Mouse (Mus musculus) stomach, embryonic 15.5 days (tissue): ENCODE measurements around the gene Bsg. TPM values are rescaled to one million over a fixed set of nuclear protein-coding genes. Genes with fewer than 3 reads are reported as not detected.
"Not testable (repeated sequence)": the region's sequence is repeated elsewhere in the genome, so short reads cannot be mapped to it uniquely, and the experiment has no call there.

Source experiments
- ATAC-seq: fragments of 200-750 bp; cut with Nextera tagmentation; 2 replicates; pipeline ENCODE4 v1.8.0; 2017; ENCODE audit warnings: low read depth, moderate number of reproducible peaks, moderate TSS enrichment; ENCODE audit not compliant: insufficient read depth, low FRiP score
- H3K27ac ChIP-seq: fragments of 300-500 bp; sonication (generic); 2 replicates; pipeline ENCODE4 v1.5.1; 2015; ENCODE audit warnings: mild to moderate bottlenecking, inconsistent platforms
- H3K27me3 ChIP-seq: fragments of 300-500 bp; sonication (generic); replicated peaks from 2 replicates; pipeline ENCODE4 v1.6.1; 2015; ENCODE audit warnings: inconsistent platforms
- H3K36me3 ChIP-seq: fragments of 300-500 bp; sonication (generic); 2 replicates; pipeline ENCODE4 v1.6.1; 2015; ENCODE audit warnings: inconsistent platforms
- H3K4me1 ChIP-seq: fragments of 300-500 bp; sonication (generic); 2 replicates; pipeline ENCODE4 v1.6.1; 2015; ENCODE audit warnings: inconsistent platforms
- H3K4me2 ChIP-seq: fragments of 300-500 bp; sonication (generic); 2 replicates; pipeline ENCODE4 v1.6.1; 2015; ENCODE audit warnings: mild to moderate bottlenecking, inconsistent platforms
- H3K4me3 ChIP-seq: fragments of 300-500 bp; sonication (generic); replicated peaks from 2 replicates; pipeline ENCODE4 v1.5.1; 2015; ENCODE audit warnings: inconsistent platforms
- H3K9ac ChIP-seq: fragments of 300-500 bp; sonication (generic); 2 replicates; pipeline ENCODE4 v1.6.1; 2015; ENCODE audit warnings: inconsistent platforms
- H3K9me3 ChIP-seq: fragments of 300-500 bp; sonication (generic); 2 replicates; pipeline ENCODE4 v1.6.1; 2016; ENCODE audit warnings: inconsistent platforms
- WGBS: fragments of 180-500 bp; shearing (Covaris S2); methylation state at CpG from one replicate; pipeline ENCODE4 v1.1.7; 2015; 5-methylcytosine and 5-hydroxymethylcytosine counted together
- polyA plus RNA-seq: library from polyadenylated mRNA; unstranded; fragments of >200 nt; fragmentation: Nextera tagmentation; extraction: Ambion mirVana; gene quantifications from 2 replicates; pipeline ENCODE4 v1.2.1, GENCODE M21; 2015

Bsg gene
- polyA plus RNA-seq, 1 experiment from 2014 or later, result 1,050 TPM

DNA sequence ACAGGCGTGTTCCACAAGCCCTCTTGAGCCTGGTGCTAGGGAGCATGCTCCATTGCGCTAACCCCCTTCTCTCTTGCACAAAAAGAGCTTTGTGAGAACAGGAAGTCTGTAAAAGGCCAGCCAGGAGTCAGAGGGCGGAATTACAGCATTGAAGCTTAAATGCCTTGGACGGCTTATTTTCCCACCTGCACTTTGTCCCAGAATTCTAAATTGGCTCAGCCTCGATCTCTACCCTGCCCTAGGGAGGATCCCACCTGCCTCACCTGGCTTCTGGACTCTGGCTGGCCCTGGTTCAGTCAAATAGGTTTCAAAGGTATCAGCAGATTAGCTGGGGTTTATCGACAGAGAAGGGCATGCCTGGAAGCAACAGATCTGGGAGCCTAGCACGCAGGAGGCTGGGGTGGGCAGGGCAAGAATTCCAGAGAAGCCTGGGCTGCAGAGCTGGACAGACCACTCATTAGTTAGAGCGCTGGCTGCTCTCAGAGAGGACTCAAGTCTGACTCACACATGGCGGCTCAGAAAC lies 8.1 kb upstream of the Bsg start:
- WGBS, result 31% methylated on average over 9 of the region's 9 CpGs
- Histone ChIP-seq H3K36me3 (no peaks in the 10 kb centered on the region), H3K4me1 (peaks cover 34% of the 10 kb centered on the region), H3K4me2 (peak overlapping the region; percentile 8), H3K4me3 (no peak overlapping the region), H3K27me3 (no peaks in the 10 kb centered on the region), H3K27ac (peak overlapping the region; percentile 83), H3K9me3 (no peaks in the 10 kb centered on the region), H3K9ac (no peak overlapping the region)
- ATAC-seq, result peak; percentile 73

DNA sequence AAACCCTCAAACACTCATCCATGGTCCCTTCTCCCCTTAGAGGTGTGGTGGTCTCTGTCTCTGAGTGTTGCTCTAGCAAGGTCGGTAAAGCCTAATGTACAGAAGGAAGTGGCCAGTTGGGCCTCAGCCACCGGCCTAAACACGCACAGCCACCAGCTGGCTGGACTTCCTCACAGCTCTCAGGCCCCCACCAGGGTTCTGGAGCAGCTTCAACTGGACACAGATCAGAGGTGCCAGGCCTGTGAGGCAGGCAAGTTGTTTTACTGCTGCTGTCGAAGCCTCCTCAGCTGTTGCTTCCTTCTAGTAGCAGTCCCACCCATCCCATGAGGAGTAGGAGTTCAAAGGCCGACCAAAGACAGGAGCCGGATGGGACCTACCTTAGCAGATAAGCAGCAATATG lies 6.4 kb upstream of the Bsg start:
- Histone ChIP-seq H3K27me3 (no peaks in the 10 kb centered on the region), H3K9me3 (no peaks in the 10 kb centered on the region), H3K36me3 (no peaks in the 10 kb centered on the region), H3K4me2 (no peak overlapping the region), H3K4me1 (peaks cover 43% of the 10 kb centered on the region), H3K4me3 (no peak overlapping the region), H3K27ac (peak overlapping the region; percentile 83; the same call in 1 of the 2 replicates), H3K9ac (no peak overlapping the region)
- 71% methylated on average over 6 of the region's 6 CpGs for WGBS
- ATAC-seq, result no peak

DNA sequence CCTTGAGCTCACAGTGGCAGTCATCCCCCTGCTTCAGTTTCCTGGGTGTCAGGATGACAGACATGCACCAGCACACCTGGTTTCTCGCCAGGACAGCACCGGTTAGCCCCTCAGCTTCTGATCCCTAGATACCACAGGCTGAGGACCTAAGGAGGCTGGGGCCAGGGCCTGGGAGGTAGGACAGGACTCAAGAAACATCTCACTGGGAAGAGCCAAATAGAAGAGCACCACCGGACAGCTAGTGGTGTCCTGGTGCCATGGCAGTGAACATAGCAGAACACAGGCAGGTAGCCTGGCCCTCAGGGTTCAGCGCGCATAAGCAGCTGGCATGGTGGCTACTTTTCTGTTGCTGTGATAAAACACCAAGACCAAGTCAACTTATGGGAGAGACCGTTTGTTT lies 5.8 kb upstream of the Bsg start:
- H3K27me3 ChIP-seq, result no peaks in the 10 kb centered on the region
- peaks cover 43% of the 10 kb centered on the region for H3K4me1 ChIP-seq
- no peak overlapping the region for H3K9ac ChIP-seq
- no peaks in the 10 kb centered on the region for H3K9me3 ChIP-seq
- no peak overlapping the region for H3K4me3 ChIP-seq
- H3K36me3 ChIP-seq, result no peaks in the 10 kb centered on the region
- no peak overlapping the region for H3K4me2 ChIP-seq
- ATAC-seq, result no peak
- no peak overlapping the region for H3K27ac ChIP-seq
- WGBS, result 91% methylated on average over 6 of the region's 6 CpGs

DNA sequence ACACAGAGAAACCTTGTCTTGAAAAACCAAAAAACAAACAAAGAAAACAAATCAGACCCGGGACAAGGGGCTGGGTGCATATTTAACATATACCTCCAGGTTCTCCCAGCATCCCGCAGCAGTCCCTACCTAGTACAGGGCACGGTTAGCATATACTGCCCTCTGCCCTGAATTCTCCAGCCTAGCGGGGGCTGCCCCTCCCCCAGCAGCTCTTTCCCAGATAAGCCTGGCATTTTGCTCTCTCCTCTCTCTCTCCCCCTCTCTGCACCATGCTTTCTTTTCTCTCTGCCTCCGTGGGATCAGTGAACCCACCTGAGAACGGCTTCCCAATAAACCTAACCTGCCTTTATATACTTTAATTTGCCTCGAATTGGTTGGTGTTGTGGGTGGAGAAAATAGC lies 3.6 kb upstream of the Bsg start:
- Histone ChIP-seq H3K9ac (no peak overlapping the region), H3K4me1 (peaks cover 44% of the 10 kb centered on the region), H3K27me3 (no peaks in the 10 kb centered on the region), H3K9me3 (no peaks in the 10 kb centered on the region), H3K4me3 (no peak overlapping the region), H3K27ac (peak overlapping the region; percentile 86), H3K36me3 (no peaks in the 10 kb centered on the region), H3K4me2 (no peak overlapping the region)
- WGBS, result 25% methylated on average over 7 of the region's 7 CpGs
- no peak for ATAC-seq

DNA sequence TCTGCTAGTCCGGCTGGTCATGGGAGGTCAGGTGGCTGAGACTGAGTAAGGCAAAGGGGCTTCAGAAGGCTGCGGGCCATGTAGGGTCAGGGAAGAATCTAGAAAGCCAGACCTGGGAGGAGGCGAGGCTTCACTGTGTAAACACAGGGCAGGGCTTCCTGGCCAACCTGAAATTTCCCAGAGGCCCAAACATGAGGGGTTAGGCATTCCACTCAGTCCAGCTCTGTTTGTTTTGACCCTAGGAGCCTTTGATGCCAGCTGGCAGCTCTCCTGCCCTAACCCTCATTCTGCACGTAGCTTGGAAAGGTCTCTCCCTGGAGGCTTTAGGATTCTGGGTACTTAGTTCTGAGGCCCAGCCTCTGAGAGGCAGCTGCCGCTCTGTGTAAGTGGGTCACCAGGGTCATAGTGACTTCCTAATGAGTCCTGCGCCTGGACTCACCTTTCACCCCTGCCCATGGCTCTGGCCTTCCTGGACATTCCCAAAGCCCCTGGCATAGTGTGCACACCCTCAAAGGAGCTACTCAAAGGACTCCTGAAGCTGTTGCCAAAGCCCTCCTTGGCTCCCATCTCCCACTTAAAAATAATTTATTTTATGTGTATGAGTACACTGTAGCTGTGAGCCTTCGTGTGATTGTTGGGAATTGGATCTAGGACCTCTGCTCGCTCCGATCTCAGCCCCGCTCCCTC lies 2.7 kb upstream of the Bsg start:
- 37% methylated on average over 10 of the region's 10 CpGs for WGBS
- Histone ChIP-seq H3K4me2 (no peak overlapping the region), H3K9ac (no peak overlapping the region; the same call in 1 of the 2 replicates), H3K27me3 (no peaks in the 10 kb centered on the region), H3K36me3 (no peaks in the 10 kb centered on the region), H3K9me3 (no peaks in the 10 kb centered on the region), H3K4me3 (no peak overlapping the region), H3K27ac (peak overlapping the region; percentile 86), H3K4me1 (peaks cover 44% of the 10 kb centered on the region)
- ATAC-seq, result peak; percentile 43

DNA sequence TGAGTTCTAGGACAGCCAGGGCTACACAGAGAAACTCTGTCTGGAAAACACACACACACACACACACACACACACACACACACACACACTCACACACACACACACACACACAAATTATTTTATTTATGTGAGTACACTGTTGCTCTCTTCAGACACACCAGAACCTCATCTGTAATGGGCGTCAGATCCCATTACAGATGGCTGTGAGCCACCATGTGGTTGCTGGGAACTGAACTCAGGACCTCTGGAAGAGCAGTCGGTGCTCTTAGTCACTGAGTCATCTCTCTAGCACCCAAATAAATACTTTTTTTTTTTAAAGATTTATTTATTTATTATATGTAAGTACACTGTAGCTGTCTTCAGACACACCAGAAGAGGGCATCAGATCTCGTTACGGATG lies 1.3 kb upstream of the Bsg start:
- not testable (repeated sequence) for ATAC-seq, H3K4me3 ChIP-seq, H3K9me3 ChIP-seq, H3K4me2 ChIP-seq, H3K9ac ChIP-seq, H3K36me3 ChIP-seq, H3K27me3 ChIP-seq, H3K27ac ChIP-seq
- H3K4me1 ChIP-seq, result peaks cover 42% of the 10 kb centered on the region
- 81% methylated on average over 4 of the region's 4 CpGs for WGBS

DNA sequence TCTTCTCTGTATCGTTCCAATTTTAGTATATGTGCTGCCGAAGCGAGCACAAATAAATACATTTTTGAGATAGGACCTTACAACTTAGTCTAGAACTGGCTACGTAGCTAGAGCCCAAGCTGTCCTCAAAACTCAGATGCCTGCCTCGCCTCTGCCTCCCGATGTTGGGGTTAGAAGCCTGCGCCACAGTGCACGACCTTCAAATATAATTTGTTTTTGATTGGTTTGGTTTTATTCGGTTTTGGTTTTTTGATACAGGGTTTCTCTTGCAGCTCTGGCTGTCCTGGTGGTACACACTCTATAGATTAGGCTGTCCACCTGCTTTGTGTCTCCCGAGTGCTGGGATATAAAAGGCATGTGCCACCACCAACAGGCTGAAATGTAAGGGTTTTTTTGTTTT lies 750 bp upstream of the Bsg start:
- WGBS, result 77% methylated on average over 10 of the region's 10 CpGs
- Histone ChIP-seq H3K36me3 (peaks cover 1% of the 10 kb centered on the region), H3K27ac (peak overlapping the region; percentile 61), H3K27me3 (no peaks in the 10 kb centered on the region), H3K9me3 (no peaks in the 10 kb centered on the region), H3K4me2 (peak overlapping the region; percentile 83), H3K9ac (no peak overlapping the region), H3K4me1 (peaks cover 40% of the 10 kb centered on the region), H3K4me3 (peak overlapping the region; percentile 71)
- no peak for ATAC-seq

DNA sequence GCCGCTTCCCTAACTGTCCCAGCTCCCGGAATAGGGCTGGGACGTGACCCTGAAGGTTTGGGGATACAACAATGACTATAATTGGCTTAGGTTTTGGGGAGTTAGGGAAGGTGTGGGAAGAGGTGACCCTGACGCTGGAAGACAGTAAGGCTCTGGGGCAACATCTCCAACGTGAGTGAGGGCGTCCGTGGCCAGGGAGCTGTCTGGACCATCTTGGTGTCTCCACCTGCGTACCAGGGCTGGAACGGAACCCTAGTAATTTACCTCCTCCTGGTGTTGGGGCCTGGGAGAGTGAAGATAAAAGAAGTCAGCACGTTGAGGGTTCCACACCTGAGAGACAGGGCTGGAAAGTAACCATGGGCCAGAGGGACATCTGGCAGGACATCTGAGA lies 674 bp downstream of the Bsg start:
- WGBS, result 5% methylated on average over 10 of the region's 10 CpGs
- Histone ChIP-seq H3K4me2 (peak overlapping the region; percentile 83), H3K4me1 (peaks cover 49% of the 10 kb centered on the region), H3K9me3 (no peaks in the 10 kb centered on the region), H3K27me3 (no peaks in the 10 kb centered on the region), H3K9ac (peak overlapping the region; percentile 88), H3K36me3 (peaks cover 15% of the 10 kb centered on the region), H3K27ac (peak overlapping the region; percentile 81), H3K4me3 (peak overlapping the region; percentile 71)
- no peak for ATAC-seq

DNA sequence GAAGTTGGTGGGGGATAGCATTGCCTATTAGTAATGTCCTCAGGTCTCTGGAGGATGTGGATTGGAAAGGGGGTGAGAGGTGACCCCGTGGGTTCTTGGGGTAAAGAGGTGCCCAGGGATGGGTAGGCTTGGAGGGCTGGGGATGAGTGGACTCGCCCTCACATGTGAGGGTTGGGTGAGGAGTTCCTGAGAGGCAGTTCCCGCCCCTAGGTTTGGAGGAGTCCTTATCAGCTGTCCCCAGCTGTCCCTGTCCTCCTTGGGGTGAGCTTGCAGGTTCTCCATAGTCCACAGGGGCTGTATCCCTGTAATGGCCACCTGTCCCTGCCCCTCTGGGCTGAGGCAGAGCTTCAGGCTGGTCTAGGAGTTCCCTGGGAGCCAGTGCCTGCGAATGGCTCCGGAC lies 1.7 kb downstream of the Bsg start:
- Histone ChIP-seq H3K36me3 (peaks cover 25% of the 10 kb centered on the region), H3K4me1 (peaks cover 46% of the 10 kb centered on the region), H3K9me3 (no peaks in the 10 kb centered on the region), H3K9ac (0 out of 2 replicates have a peak overlapping the region, but pooled peaks have one; percentile 88), H3K27me3 (no peaks in the 10 kb centered on the region), H3K4me3 (peak overlapping the region; percentile 71), H3K27ac (no peak overlapping the region; the same call in 1 of the 2 replicates), H3K4me2 (peak overlapping the region; percentile 83)
- peak; percentile 53; the same call in 1 of the 2 replicates for ATAC-seq
- 72% methylated on average over 5 of the region's 5 CpGs for WGBS

DNA sequence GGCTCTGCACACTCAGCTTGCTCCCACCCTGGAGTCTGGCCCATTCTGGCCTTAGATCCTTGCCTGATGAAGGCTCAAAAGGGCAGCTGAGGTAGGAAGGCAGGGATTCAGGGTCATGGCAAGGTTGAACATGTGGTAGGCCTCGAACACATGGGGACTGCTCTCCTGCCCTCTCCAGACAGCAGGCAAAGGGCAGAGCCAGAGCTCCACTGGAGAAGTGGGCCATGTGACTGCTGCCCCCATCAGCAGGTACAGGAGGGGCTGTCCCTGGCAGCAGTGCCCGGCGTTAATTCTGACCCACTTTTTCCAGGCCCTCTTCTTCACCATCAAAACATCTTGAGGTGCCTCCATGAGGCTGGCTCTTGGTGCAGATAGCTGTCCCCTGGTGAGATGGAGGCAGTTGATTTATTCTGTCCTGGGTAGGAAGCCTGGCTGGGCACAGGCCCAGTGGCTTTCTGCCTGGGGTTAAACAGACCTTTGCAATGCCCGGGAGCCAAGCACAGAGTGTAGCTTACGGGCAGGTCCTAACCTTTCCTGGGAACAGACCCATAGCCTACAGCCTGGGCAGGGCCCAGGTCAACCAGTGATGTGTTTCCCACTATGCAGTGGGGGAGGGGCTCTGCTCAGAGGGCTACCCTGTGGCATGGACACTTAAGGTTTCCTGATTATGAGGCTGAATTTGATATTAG lies 2.3 kb downstream of the Bsg start:
- 0 out of 2 replicates have a peak overlapping the region, but pooled peaks have one; percentile 7 for H3K9ac ChIP-seq
- no peaks in the 10 kb centered on the region for H3K27me3 ChIP-seq
- no peaks in the 10 kb centered on the region for H3K9me3 ChIP-seq
- no peak overlapping the region; the same call in 1 of the 2 replicates for H3K27ac ChIP-seq
- peak overlapping the region; percentile 71 for H3K4me3 ChIP-seq
- no peak for ATAC-seq
- peak overlapping the region; percentile 83 for H3K4me2 ChIP-seq
- WGBS, result 76% methylated on average over 5 of the region's 5 CpGs
- peaks cover 29% of the 10 kb centered on the region for H3K36me3 ChIP-seq
- H3K4me1 ChIP-seq, result peaks cover 42% of the 10 kb centered on the region

DNA sequence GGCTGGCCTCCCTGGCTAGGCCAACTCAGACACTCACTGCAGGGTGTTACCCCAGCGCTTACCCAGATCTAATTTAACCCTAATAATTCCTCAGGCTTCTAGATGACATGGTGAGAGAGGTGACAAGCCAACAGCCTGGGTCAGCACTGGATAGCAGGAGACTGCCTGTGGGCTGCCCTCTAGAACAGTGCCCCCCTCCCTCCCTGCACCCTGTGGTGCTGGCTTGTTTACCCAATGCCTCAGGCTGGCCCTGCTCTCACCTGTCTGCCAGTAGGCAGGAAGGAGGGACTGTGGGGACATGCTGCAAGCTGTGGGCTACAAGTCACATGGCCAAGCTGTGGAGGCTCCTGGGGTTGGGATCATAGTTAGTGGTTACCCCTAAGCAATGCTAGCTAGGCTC lies 2.9 kb downstream of the Bsg start:
- Histone ChIP-seq H3K4me2 (peak overlapping the region; percentile 83; the same call in 1 of the 2 replicates), H3K4me1 (peaks cover 36% of the 10 kb centered on the region), H3K9ac (no peak overlapping the region), H3K27me3 (no peaks in the 10 kb centered on the region), H3K9me3 (no peaks in the 10 kb centered on the region), H3K4me3 (no peak overlapping the region), H3K27ac (peak overlapping the region; percentile 21; the same call in 1 of the 2 replicates), H3K36me3 (peaks cover 33% of the 10 kb centered on the region)
- WGBS, result 70% methylated on average over 1 of the region's 1 CpGs
- ATAC-seq, result no peak

DNA sequence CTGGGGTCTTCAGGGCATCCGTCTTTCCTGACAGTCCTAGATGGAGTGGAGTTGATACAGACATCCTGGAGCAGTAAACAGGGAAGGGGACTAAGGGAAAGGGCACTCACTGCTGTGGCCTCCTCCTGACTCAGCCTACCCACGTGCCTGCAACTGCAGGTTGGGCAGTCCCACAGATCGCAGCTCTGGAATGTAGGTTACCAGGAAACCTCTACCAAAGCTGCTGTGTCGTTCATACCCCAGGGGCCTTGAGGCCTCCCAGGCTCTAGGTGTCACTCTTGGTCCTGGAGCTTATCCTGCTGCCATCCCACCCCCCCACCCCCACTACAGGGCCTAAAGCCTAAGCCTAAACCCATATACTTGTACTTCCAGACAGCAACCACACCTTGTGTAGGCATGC lies 3.5 kb downstream of the Bsg start:
- peak overlapping the region; percentile 21; the same call in 1 of the 2 replicates for H3K27ac ChIP-seq

More for the DNA sequence above, 3.5 kb downstream of the Bsg start:
- ATAC-seq, result no peak
- H3K9ac ChIP-seq, result no peak overlapping the region
- H3K4me3 ChIP-seq, result no peak overlapping the region
- no peaks in the 10 kb centered on the region for H3K9me3 ChIP-seq
- peaks cover 39% of the 10 kb centered on the region for H3K4me1 ChIP-seq
- H3K4me2 ChIP-seq, result no peak overlapping the region
- H3K36me3 ChIP-seq, result peaks cover 33% of the 10 kb centered on the region
- H3K27me3 ChIP-seq, result no peaks in the 10 kb centered on the region
- 55% methylated on average over 4 of the region's 4 CpGs for WGBS
